Mouse (Mus musculus) MEL (cell line): Measurements from ENCODE around the gene Pax4.

Source experiments
- CTCF ChIP-seq, 3 experiments: IDR thresholded peaks in 2 of 3; conservative IDR thresholded peaks in 1 of 3; 2 replicates each; pipeline ENCODE4 v1.5.1; 2011 to 2012; ENCODE audit warnings: low read length in 3 of 3, low read depth in 2 of 3, mild to moderate bottlenecking in 2 of 3, improper control_type of control experiment in 1 of 3, inconsistent platforms in 1 of 3, mixed read lengths in 1 of 3, moderate library complexity in 1 of 3; ENCODE audit not compliant: control insufficient read depth in 1 of 3, insufficient read depth in 1 of 3, poor library complexity in 1 of 3, severe bottlenecking in 1 of 3
- ELF1 ChIP-seq: IDR thresholded peaks from 2 replicates; pipeline ENCODE4 v1.6.1; 2014; ENCODE audit warnings: low read depth, mild to moderate bottlenecking, inconsistent platforms, low read length, improper control_type of control experiment, moderate library complexity
- EP300 ChIP-seq, 2 experiments: IDR thresholded peaks; 2 replicates each; pipeline ENCODE4 v1.6.1; 2011; ENCODE audit warnings: improper control_type of control experiment in 2 of 2, low read length in 2 of 2, low read depth in 1 of 2, mild to moderate bottlenecking in 1 of 2
- GABPA ChIP-seq: IDR thresholded peaks from 2 replicates; pipeline ENCODE4 v1.6.1; 2012; ENCODE audit warnings: low read depth, mild to moderate bottlenecking, inconsistent platforms, low read length, improper control_type of control experiment, moderate library complexity
- JUND ChIP-seq: IDR thresholded peaks from 2 replicates; pipeline ENCODE4 v1.6.1; 2011; ENCODE audit warnings: low read depth, mild to moderate bottlenecking, improper control_type of control experiment, low read length
- MAX ChIP-seq: IDR thresholded peaks from 2 replicates; pipeline ENCODE4 v1.6.1; 2011; ENCODE audit warnings: low read length, improper control_type of control experiment
- MAZ ChIP-seq: IDR thresholded peaks from 2 replicates; pipeline ENCODE4 v1.6.1; 2012; ENCODE audit warnings: low read depth, mild to moderate bottlenecking, inconsistent platforms, low read length, improper control_type of control experiment
- MEF2A ChIP-seq: IDR thresholded peaks from 2 replicates; pipeline ENCODE4 v1.6.1; 2014; ENCODE audit warnings: low read depth, mild to moderate bottlenecking, inconsistent platforms, low read length, improper control_type of control experiment; ENCODE audit not compliant: poor library complexity, insufficient replicate concordance, severe bottlenecking; ENCODE audit errors: extremely low read depth
- POLR2A ChIP-seq, 2 experiments: IDR thresholded peaks; 2 replicates each; pipeline ENCODE4 v1.6.1; 2011 to 2012; ENCODE audit warnings: low read length in 2 of 2, mild to moderate bottlenecking in 2 of 2, control low read depth in 1 of 2, improper control_type of control experiment in 1 of 2, low read depth in 1 of 2, moderate library complexity in 1 of 2; ENCODE audit not compliant: control insufficient read depth in 1 of 2, insufficient read depth in 1 of 2, poor library complexity in 1 of 2
- POLR2AphosphoS2 ChIP-seq: IDR thresholded peaks from 2 replicates; pipeline ENCODE4 v1.6.1; 2011; ENCODE audit warnings: low read length, improper control_type of control experiment
- TCF12 ChIP-seq: IDR thresholded peaks from 2 replicates; pipeline ENCODE4 v1.6.1; 2014; ENCODE audit warnings: low read depth, mild to moderate bottlenecking, inconsistent platforms, low read length, improper control_type of control experiment, moderate library complexity
- ZKSCAN1 ChIP-seq: IDR thresholded peaks from 2 replicates; pipeline ENCODE4 v1.6.1; 2012; ENCODE audit warnings: low read depth, mild to moderate bottlenecking, inconsistent platforms, low read length, improper control_type of control experiment, moderate library complexity

GRCm38 (mm10) chr6:28411236-28411635 lies 37.9 kb downstream of the Pax4 start:
- TF ChIP-seq ZKSCAN1 = no peak
- no peak for TF ChIP-seq EP300 (IDR thresholded peaks at IDR 0.05; ENCODE audit: low read depth in 1 of 2, low read length in 2 of 2)
- no peak for TF ChIP-seq MEF2A
- TF ChIP-seq GABPA = no peak
- no peak for TF ChIP-seq CTCF (IDR thresholded peaks at IDR 0.05 in 2 of 3, conservative IDR thresholded peaks at IDR 0.05 in 1 of 3; ENCODE audit: control insufficient read depth in 1 of 3, insufficient read depth in 1 of 3, low read depth in 2 of 3, low read length in 3 of 3, poor library complexity in 1 of 3, severe bottlenecking in 1 of 3)
- TF ChIP-seq JUND = no peak
- no peak for TF ChIP-seq ELF1
- TF ChIP-seq TCF12 = no peak
- TF ChIP-seq POLR2A (IDR thresholded peaks at IDR 0.05; ENCODE audit: control insufficient read depth in 1 of 2, insufficient read depth in 1 of 2, low read depth in 1 of 2, low read length in 2 of 2, poor library complexity in 1 of 2) = no peak
- no peak for TF ChIP-seq POLR2AphosphoS2
- no peak for TF ChIP-seq MAX
- no peak for TF ChIP-seq MAZ
